Mouse (Mus musculus): ENCODE measurements at regions not wholly inside any gene's neighbourhood (a gene's known extent, or its start where the extent isn't known, plus 50 kb on each side); places are given as distances from the start of the nearest gene placed in this dataset.

DNA sequence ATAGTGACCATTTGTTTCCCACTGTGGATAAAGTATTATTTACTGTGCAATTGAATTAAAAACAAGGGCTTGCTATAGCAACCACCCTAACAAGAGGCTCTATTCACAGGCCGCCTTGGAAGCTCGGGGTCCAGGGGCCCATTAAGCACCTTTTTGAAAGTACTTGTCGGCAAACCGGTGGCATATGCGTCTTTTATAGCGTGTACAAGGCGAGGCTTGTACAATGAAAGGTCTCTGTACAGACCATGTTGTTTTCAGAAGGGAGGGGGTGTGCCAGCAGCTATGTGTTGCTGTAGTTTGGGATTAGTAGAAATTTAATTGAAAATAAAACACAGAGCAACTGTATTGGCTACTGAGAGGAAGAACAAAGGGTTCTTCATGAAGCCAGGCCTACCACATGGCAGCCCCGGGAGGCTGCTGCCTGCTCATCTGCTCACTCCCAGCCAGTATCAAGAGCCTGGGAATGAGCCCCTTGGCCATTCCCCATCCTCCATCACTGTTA, 324.9 kb downstream of the Icos start:
- in situ Hi-C loops (cut with MboI; ENCODE audit: low sequenced_read_pairs in 2 of 2, unreplicated experiment in 2 of 2) = no loop called here
- Histone ChIP-seq H3K9me3 (ENCODE audit: control insufficient read depth, insufficient read depth, low read depth, low read length) (no peaks in the 10 kb centered on the region), H3K4me1 (ENCODE audit: control insufficient read depth in 2 of 2, insufficient read depth in 2 of 2, low read length in 2 of 2, poor library complexity in 1 of 2) (no peaks in the 10 kb centered on the region), H3K27ac (ENCODE audit: insufficient read depth, low read depth, low read length, poor library complexity, severe bottlenecking) (no peak overlapping the region), H3K9ac (ENCODE audit: insufficient read depth, low read depth, low read length, poor library complexity, severe bottlenecking) (no peak overlapping the region), H3K4me3 (ENCODE audit: insufficient read depth in 1 of 2, low read depth in 1 of 2, low read length in 2 of 2, poor library complexity in 1 of 2, severe bottlenecking in 1 of 2) (no peak overlapping the region), H3K36me3 (ENCODE audit: control insufficient read depth, insufficient read depth, low read length, poor library complexity, severe bottlenecking) (no peaks in the 10 kb centered on the region)
- TF ChIP-seq HCFC1 (IDR thresholded peaks at IDR 0.05; ENCODE audit: borderline replicate concordance, insufficient read depth, low read length) = no peak
- DNase-seq (ENCODE audit: low read depth, low spot score) = no peak

DNA sequence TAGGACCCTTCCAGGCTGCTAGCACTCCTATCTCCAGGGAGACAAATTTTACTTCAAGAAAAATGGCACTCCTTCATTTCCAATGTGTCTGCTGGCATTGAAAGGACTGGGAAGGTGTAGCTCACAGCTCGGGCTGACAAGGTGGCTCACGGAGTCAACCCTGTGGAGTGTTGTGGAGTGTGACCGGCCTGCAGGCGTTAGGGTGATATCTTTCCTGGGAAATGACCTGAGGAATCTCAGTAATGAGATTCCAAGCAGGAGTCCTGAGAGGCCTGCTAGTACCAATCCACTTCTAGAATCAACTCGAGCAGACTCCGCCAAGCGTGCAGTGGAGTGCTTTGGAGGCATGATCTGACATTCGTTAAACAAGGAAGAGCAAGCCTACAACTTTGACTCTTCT, 328.6 kb downstream of the Icos start:
- H3K4me3 ChIP-seq (ENCODE audit: insufficient read depth in 1 of 2, low read depth in 1 of 2, low read length in 2 of 2, poor library complexity in 1 of 2, severe bottlenecking in 1 of 2) = no peak overlapping the region
- H3K9ac ChIP-seq (ENCODE audit: insufficient read depth, low read depth, low read length, poor library complexity, severe bottlenecking) = no peak overlapping the region
- no peaks in the 10 kb centered on the region for H3K9me3 ChIP-seq (ENCODE audit: control insufficient read depth, insufficient read depth, low read depth, low read length)
- no peaks in the 10 kb centered on the region for H3K36me3 ChIP-seq (ENCODE audit: control insufficient read depth, insufficient read depth, low read length, poor library complexity, severe bottlenecking)
- H3K4me1 ChIP-seq (ENCODE audit: control insufficient read depth in 2 of 2, insufficient read depth in 2 of 2, low read length in 2 of 2, poor library complexity in 1 of 2) = no peaks in the 10 kb centered on the region
- no peak for DNase-seq (ENCODE audit: low read depth, low spot score)
- TF ChIP-seq HCFC1 (IDR thresholded peaks at IDR 0.05; ENCODE audit: borderline replicate concordance, insufficient read depth, low read length) = no peak
- TF ChIP-seq ZC3H11A (IDR thresholded peaks at IDR 0.05; ENCODE audit: borderline replicate concordance, low read depth, low read length) = no peak
- no peak for TF ChIP-seq CHD2 (IDR thresholded peaks at IDR 0.05; ENCODE audit: low read depth, low read length)
- no peak for TF ChIP-seq ZNF384 (IDR thresholded peaks at IDR 0.05; ENCODE audit: low read depth, low read length)
- no peak for TF ChIP-seq MAFK (IDR thresholded peaks at IDR 0.05; ENCODE audit: insufficient read depth, low read depth, low read length)
- no peak overlapping the region for H3K27ac ChIP-seq (ENCODE audit: insufficient read depth, low read depth, low read length, poor library complexity, severe bottlenecking)
- in situ Hi-C loops (cut with MboI; ENCODE audit: low sequenced_read_pairs in 2 of 2, unreplicated experiment in 2 of 2) = no loop called here

DNA sequence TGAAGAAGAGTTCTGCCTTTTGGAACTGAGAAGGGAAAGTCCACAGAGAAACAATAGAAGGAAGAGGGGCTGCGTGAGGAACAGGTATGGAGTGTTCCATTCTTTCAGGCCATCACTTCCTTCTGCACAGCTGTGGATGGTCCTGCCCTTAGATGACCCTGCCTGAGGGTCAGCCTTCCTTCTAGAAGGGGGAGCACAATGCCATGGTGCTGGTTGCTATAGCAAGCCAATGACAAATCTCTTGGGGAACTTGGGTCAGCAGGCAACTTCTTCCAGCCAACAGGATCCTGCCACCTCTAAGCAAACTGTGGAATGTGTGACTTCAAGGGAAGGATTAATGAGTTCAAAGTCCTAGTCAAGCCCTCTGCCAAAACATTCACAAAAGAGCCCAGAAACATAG, 329.1 kb upstream of the Pard3b start:
- Histone ChIP-seq H3K4me1 (ENCODE audit: control insufficient read depth in 2 of 2, insufficient read depth in 2 of 2, low read length in 2 of 2, poor library complexity in 1 of 2) (no peaks in the 10 kb centered on the region), H3K4me3 (ENCODE audit: insufficient read depth in 1 of 2, low read depth in 1 of 2, low read length in 2 of 2, poor library complexity in 1 of 2, severe bottlenecking in 1 of 2) (no peak overlapping the region), H3K9ac (ENCODE audit: insufficient read depth, low read depth, low read length, poor library complexity, severe bottlenecking) (no peak overlapping the region), H3K9me3 (ENCODE audit: control insufficient read depth, insufficient read depth, low read depth, low read length) (no peaks in the 10 kb centered on the region), H3K36me3 (ENCODE audit: control insufficient read depth, insufficient read depth, low read length, poor library complexity, severe bottlenecking) (no peaks in the 10 kb centered on the region), H3K27ac (ENCODE audit: insufficient read depth, low read depth, low read length, poor library complexity, severe bottlenecking) (no peak overlapping the region)
- TF ChIP-seq ZC3H11A (IDR thresholded peaks at IDR 0.05; ENCODE audit: borderline replicate concordance, low read depth, low read length) (no peak), CHD2 (IDR thresholded peaks at IDR 0.05; ENCODE audit: low read depth, low read length) (no peak), MAFK (IDR thresholded peaks at IDR 0.05; ENCODE audit: insufficient read depth, low read depth, low read length) (no peak), ZNF384 (IDR thresholded peaks at IDR 0.05; ENCODE audit: low read depth, low read length) (no peak), HCFC1 (IDR thresholded peaks at IDR 0.05; ENCODE audit: borderline replicate concordance, insufficient read depth, low read length) (no peak)
- in situ Hi-C loops (cut with MboI; ENCODE audit: low sequenced_read_pairs in 2 of 2, unreplicated experiment in 2 of 2) = no loop called here
- no peak for DNase-seq (ENCODE audit: low read depth, low spot score)

DNA sequence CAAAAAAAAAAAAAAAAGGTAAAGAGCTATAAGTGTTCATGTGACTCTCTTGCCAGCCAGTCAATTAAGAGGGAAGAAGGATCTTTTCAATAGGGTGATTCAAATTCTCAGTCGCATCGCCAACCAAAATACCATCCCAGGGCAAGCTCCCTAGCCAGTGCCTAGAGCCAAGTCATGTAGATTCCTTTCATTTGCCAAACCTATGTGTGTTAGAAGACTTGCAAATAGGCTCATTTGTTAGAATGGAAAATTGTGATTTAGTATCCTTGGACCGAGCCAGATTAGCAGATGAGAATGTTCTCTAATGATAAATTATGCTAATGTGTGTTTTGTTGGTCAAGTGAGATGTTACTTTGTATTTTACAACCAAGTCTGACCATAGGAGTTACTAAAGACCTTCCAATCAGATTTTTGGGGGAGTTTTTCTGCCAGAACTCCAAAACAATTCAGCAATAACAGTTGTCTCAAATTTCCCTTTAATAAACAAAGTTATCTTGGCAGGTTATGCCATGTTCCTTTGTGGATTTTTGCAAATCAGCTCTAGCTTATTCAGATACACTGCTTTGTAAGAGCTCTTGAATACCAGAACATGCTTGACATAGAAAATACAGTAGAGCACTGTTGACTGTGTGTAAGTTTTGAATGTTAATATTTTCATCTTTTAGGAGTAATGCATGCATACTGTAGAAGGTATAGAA, 328.4 kb upstream of the Pard3b start:
- Histone ChIP-seq H3K9me3 (ENCODE audit: control insufficient read depth, insufficient read depth, low read depth, low read length) (no peaks in the 10 kb centered on the region), H3K9ac (ENCODE audit: insufficient read depth, low read depth, low read length, poor library complexity, severe bottlenecking) (no peak overlapping the region), H3K36me3 (ENCODE audit: control insufficient read depth, insufficient read depth, low read length, poor library complexity, severe bottlenecking) (no peaks in the 10 kb centered on the region), H3K4me1 (ENCODE audit: control insufficient read depth in 2 of 2, insufficient read depth in 2 of 2, low read length in 2 of 2, poor library complexity in 1 of 2) (no peaks in the 10 kb centered on the region), H3K27ac (ENCODE audit: insufficient read depth, low read depth, low read length, poor library complexity, severe bottlenecking) (no peak overlapping the region), H3K4me3 (ENCODE audit: insufficient read depth in 1 of 2, low read depth in 1 of 2, low read length in 2 of 2, poor library complexity in 1 of 2, severe bottlenecking in 1 of 2) (no peak overlapping the region)
- in situ Hi-C loops (cut with MboI; ENCODE audit: low sequenced_read_pairs in 2 of 2, unreplicated experiment in 2 of 2) = no loop called here
- DNase-seq (ENCODE audit: low read depth, low spot score) = no peak
- no peak for TF ChIP-seq MAFK (IDR thresholded peaks at IDR 0.05; ENCODE audit: insufficient read depth, low read depth, low read length)
- no peak for TF ChIP-seq ZC3H11A (IDR thresholded peaks at IDR 0.05; ENCODE audit: borderline replicate concordance, low read depth, low read length)
- TF ChIP-seq ZNF384 (IDR thresholded peaks at IDR 0.05; ENCODE audit: low read depth, low read length) = no peak
- TF ChIP-seq HCFC1 (IDR thresholded peaks at IDR 0.05; ENCODE audit: borderline replicate concordance, insufficient read depth, low read length) = no peak
- TF ChIP-seq CHD2 (IDR thresholded peaks at IDR 0.05; ENCODE audit: low read depth, low read length) = no peak

DNA sequence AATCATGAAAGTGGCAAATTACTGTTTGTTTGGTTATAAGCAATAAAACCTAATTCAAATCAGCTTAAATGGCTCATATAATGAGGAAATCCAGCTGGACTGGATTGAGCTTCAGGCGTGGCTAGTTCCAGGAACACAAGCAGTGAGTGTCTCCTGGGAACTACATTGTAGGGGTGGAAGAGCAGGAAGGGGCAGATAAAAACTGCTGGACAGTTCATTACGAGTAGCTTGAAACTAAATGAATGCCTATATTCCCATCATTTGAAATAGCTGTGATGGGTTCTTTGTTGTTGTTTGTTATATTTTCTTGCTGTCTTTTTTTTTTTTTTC, 327.9 kb upstream of the Pard3b start:
- H3K9ac ChIP-seq (ENCODE audit: insufficient read depth, low read depth, low read length, poor library complexity, severe bottlenecking) = no peak overlapping the region
- no peak overlapping the region for H3K4me3 ChIP-seq (ENCODE audit: insufficient read depth in 1 of 2, low read depth in 1 of 2, low read length in 2 of 2, poor library complexity in 1 of 2, severe bottlenecking in 1 of 2)
- no peaks in the 10 kb centered on the region for H3K9me3 ChIP-seq (ENCODE audit: control insufficient read depth, insufficient read depth, low read depth, low read length)
- no peaks in the 10 kb centered on the region for H3K36me3 ChIP-seq (ENCODE audit: control insufficient read depth, insufficient read depth, low read length, poor library complexity, severe bottlenecking)
- in situ Hi-C loops (cut with MboI; ENCODE audit: low sequenced_read_pairs in 2 of 2, unreplicated experiment in 2 of 2) = no loop called here
- H3K4me1 ChIP-seq (ENCODE audit: control insufficient read depth in 2 of 2, insufficient read depth in 2 of 2, low read length in 2 of 2, poor library complexity in 1 of 2) = no peaks in the 10 kb centered on the region
- no peak for DNase-seq (ENCODE audit: low read depth, low spot score)
- no peak overlapping the region for H3K27ac ChIP-seq (ENCODE audit: insufficient read depth, low read depth, low read length, poor library complexity, severe bottlenecking)
- no peak for TF ChIP-seq CHD2 (IDR thresholded peaks at IDR 0.05; ENCODE audit: low read depth, low read length)
- TF ChIP-seq ZC3H11A (IDR thresholded peaks at IDR 0.05; ENCODE audit: borderline replicate concordance, low read depth, low read length) = no peak
- no peak for TF ChIP-seq ZNF384 (IDR thresholded peaks at IDR 0.05; ENCODE audit: low read depth, low read length)
- TF ChIP-seq MAFK (IDR thresholded peaks at IDR 0.05; ENCODE audit: insufficient read depth, low read depth, low read length) = no peak
- no peak for TF ChIP-seq HCFC1 (IDR thresholded peaks at IDR 0.05; ENCODE audit: borderline replicate concordance, insufficient read depth, low read length)

All from ES-E14 (cell line).